Mouse (Mus musculus) regulatory T cell (primary cell): ENCODE measurements around the gene Gm7029.
"Not testable (repeated sequence)": the region's sequence is repeated elsewhere in the genome, so short reads cannot be mapped to it uniquely, and the experiment has no call there.

Experiments
- in situ Hi-C: fragments of 300-600 bp; cut with MboI, MseI; formaldehyde crosslinking; loops from one replicate; pipeline ENCODE4 v1.15.1; 2025; ENCODE audit warnings: high pct_unique_total_duplicates

Gm7029 gene

GRCm38 (mm10) chr17:33891357-33891756 lies 17.7 kb downstream of the Gm7029 start:
- in situ Hi-C loops: loop anchor here (5.0 kb wide), 1 partner anchor 41 kb away; no protein-coding TSS in a partner anchor

GRCm38 (mm10) chr17:33891892-33892291 lies 18.3 kb downstream of the Gm7029 start:
- in situ Hi-C loops: loop anchor here (5.0 kb wide), 1 partner anchor 40 kb away; no protein-coding TSS in a partner anchor

GRCm38 (mm10) chr17:33892429-33892828 lies 18.8 kb downstream of the Gm7029 start:
- in situ Hi-C loops: loop anchor here (5.0 kb wide), 1 partner anchor 40 kb away; no protein-coding TSS in a partner anchor

- in situ Hi-C loops: loop anchor here (5.0 kb wide), 1 partner anchor 39 kb away; no protein-coding TSS in a partner anchor
Measured at GRCm38 (mm10) chr17:33893011-33893410, 19.4 kb downstream of the Gm7029 start.

GRCm38 (mm10) chr17:33897114-33897794 lies 23.6 kb downstream of the Gm7029 start:
- in situ Hi-C loops: no loop called here

- in situ Hi-C loops: not testable (repeated sequence)
Measured at GRCm38 (mm10) chr17:33898193-33898592, 24.6 kb downstream of the Gm7029 start.

GRCm38 (mm10) chr17:33899642-33900041 lies 26.0 kb downstream of the Gm7029 start:
- in situ Hi-C loops: loop anchor here (25.0 kb wide), 1 partner anchor 713 kb away; the partner anchor contains the start of genes Agpat1, Egfl8 and Rnf5

- in situ Hi-C loops: loop anchor here (25.0 kb wide), 1 partner anchor 712 kb away; the partner anchor contains the start of genes Agpat1, Egfl8 and Rnf5
Measured at GRCm38 (mm10) chr17:33900281-33900988, 26.8 kb downstream of the Gm7029 start.

GRCm38 (mm10) chr17:33900989-33901314 lies 27.3 kb downstream of the Gm7029 start:
- in situ Hi-C loops: loop anchor here (25.0 kb wide), 1 partner anchor 711 kb away; the partner anchor contains the start of genes Agpat1, Egfl8 and Rnf5

- in situ Hi-C loops: loop anchor here (25.0 kb wide), 1 partner anchor 711 kb away; the partner anchor contains the start of genes Agpat1, Egfl8 and Rnf5
Measured at GRCm38 (mm10) chr17:33901653-33902052, 28.0 kb downstream of the Gm7029 start.

GRCm38 (mm10) chr17:33902079-33902478 lies 28.4 kb downstream of the Gm7029 start:
- in situ Hi-C loops: loop anchor here (25.0 kb wide), 1 partner anchor 710 kb away; the partner anchor contains the start of genes Agpat1, Egfl8 and Rnf5

GRCm38 (mm10) chr17:33902491-33902890 lies 28.9 kb downstream of the Gm7029 start:
- in situ Hi-C loops: loop anchor here (25.0 kb wide), 1 partner anchor 710 kb away; the partner anchor contains the start of genes Agpat1, Egfl8 and Rnf5

- in situ Hi-C loops: loop anchor here (25.0 kb wide), 1 partner anchor 708 kb away; the partner anchor contains the start of genes Agpat1, Egfl8 and Rnf5
Measured at GRCm38 (mm10) chr17:33903911-33904651, 30.4 kb downstream of the Gm7029 start.

- in situ Hi-C loops: loop anchor here (5.0 to 25.0 kb wide), 2 partner anchors 33 to 707 kb away; partner anchors contain the start of genes Agpat1, Egfl8, Gm7029 and Rnf5
Measured at GRCm38 (mm10) chr17:33904835-33905234, 31.2 kb downstream of the Gm7029 start, which contains the start of gene Platr17. Gene Platr17 (plus strand): TSS chr17:33905135.

- in situ Hi-C loops: loop anchor here (5.0 to 25.0 kb wide), 2 partner anchors 36 to 704 kb away; partner anchors contain the start of genes Agpat1, Egfl8, Gm7029 and Rnf5
Measured at GRCm38 (mm10) chr17:33908331-33909076, 34.9 kb downstream of the Gm7029 start.

GRCm38 (mm10) chr17:33909077-33909868 lies 35.6 kb downstream of the Gm7029 start, which contains the start of gene Daxx:
Gene Daxx (plus strand): TSS chr17:33909414.
- in situ Hi-C loops: loop anchor here (5.0 to 25.0 kb wide), 2 partner anchors 37 to 703 kb away; partner anchors contain the start of genes Agpat1, Egfl8, Gm7029 and Rnf5

- in situ Hi-C loops: loop anchor here (5.0 to 25.0 kb wide), 2 partner anchors 38 to 702 kb away; partner anchors contain the start of genes Agpat1, Egfl8, Gm7029 and Rnf5
Measured at GRCm38 (mm10) chr17:33909869-33910250, 36.2 kb downstream of the Gm7029 start.

GRCm38 (mm10) chr17:33910346-33911051 lies 36.9 kb downstream of the Gm7029 start:
- in situ Hi-C loops: loop anchor here (25.0 kb wide), 1 partner anchor 702 kb away; the partner anchor contains the start of genes Agpat1, Egfl8 and Rnf5
